Mouse (Mus musculus) layer of hippocampus, postnatal 36 days (tissue): ENCODE data around the gene Gm28308. TPM values are rescaled to one million over a fixed set of nuclear protein-coding genes. Genes with fewer than 3 reads are reported as not detected.

Experiments used
- DNase-seq, 2 experiments: peaks; one replicate each; pipeline ENCODE4 v3.0.0; 2022
- total RNA-seq, 2 experiments: library from RNA; stranded (reverse); gene quantifications; 2 replicates each; pipeline ENCODE4 v1.2.3; 2021

The Gm28308 gene
- not detected for total RNA-seq

DNA sequence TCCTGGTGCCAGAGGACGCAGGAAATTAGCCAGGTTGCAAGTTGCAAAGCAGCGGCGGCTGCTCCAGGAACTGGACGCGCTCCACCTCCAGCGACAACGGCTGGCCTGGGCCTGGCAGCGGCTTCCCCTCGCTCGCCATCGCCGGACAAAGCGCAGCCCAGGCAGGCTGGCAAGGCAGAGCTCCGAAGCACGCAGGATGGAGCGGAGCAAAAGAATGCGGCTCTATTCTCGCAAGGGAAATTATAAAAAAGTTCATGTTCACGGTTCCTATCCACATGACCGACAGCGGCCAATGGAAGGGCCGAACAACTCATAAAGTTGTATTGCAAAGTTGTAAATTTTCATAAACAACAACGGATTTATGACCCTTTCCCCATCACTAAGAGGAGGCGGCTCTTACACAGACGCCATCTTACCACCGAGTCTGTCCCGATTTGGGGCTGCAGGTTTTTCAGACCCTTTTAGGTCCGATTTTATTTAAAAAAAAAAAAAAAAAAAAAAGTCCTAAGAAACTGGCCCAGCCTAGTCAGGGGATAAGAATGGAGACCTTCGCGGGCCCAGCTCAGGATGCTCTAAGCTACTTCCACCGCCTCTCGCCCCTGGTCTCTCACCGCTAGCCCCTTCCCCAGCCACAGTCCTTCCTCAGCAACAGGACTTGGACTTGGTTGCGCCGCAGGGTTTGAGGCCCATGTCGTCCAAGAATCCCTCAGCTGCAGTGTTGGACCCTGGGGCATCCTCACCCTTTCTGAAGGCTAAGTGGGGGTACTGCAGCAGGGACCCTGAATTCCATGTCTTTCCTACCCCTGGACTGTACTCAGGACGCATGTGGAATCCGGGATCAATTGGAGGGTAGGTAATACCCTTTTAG, at the start of gene Gm28308, which contains the start of gene Hoxa3:
TSS of gene Gm28308 (minus strand) at position 221 of the 868 bp plus-strand sequence.
TSS of gene Hoxa3 (minus strand) at position 218 of the 868 bp plus-strand sequence.
- no peak for DNase-seq

DNA sequence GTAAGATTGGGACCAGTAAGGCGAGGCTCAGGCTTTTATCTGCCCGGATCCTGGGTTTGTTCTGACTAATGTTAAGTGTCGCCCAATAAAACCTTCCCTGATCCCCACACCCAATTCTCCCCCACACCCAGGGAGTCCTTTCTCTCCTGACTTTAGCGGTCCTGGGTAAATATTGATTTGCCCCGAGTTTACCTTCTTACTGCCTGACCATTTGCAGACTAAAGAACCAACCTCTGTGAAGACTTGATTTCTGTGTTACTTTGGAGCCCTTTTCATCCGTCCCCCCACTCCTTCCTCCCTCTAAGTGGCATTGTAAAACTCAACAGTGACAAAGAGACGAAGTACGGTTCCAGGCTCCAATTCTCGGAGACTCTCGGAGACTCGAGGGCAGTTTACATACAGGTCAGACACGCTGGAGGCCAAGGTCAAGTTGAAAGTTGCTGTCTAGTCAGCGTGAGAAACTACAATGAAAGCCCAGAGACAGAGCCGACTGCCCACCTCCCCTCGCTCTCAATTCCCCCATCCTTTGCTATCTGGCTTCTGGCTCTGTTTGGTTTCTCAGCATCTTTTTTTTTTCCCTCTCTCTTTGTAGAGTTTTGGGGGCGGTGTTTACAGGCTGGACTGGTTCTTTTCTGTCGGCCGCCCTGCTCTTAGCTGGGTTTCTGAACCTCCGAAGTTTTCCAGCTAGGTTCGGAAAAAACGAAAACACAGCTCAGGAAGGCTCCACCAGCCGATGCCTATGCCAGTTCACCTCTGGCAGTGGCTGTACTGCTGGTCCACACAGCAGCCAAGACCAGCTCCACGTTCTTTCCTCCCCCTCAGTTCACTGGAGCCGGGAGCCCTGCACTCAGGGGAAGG, 49.6 kb upstream of the Gm28308 start:
- DNase-seq, result no peak

DNA sequence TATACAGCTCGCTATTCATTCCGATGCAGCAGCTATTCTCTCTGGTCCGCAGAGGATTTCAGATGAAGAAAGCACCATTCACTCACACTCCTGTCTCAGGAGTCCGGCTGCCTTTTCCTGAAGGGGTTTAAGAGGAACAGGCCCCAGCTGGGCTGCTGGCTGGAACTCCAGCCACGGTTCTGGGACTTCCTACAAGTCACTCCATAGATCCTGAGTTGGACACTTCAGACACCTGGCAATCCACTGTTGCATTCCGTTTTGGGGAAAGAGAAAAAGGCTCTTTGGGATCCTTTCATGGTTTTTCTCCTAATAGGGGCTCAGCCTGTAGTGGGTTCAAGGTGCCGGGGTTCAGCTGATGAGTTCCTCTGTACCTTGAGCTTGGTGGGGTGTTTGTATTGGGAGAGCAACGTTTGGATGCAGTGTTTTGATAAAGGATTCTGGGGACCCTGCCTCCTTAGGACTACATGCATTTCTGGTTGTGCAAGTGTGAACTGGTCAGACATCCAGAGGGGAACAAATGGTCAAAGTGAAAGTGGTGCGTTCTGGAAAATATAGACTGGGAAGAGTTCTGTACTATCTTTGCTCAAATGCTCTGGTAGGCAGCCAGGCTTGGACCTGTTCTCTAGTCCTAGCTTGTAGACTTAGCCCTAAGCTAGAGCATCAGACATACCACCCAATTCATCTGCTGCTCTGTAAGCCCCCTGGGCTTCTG, 48.8 kb upstream of the Gm28308 start:
- no peak for DNase-seq

GRCm38 (mm10) chr6:52260654-52261575, 47.8 kb upstream of the Gm28308 start, which contains the start of gene Hoxa13:
TSS of gene Hoxa13 (minus strand) at chr6:52260880.
- no peak for DNase-seq

GRCm38 (mm10) chr6:52259811-52260261, 46.7 kb upstream of the Gm28308 start:
- no peak for DNase-seq

- DNase-seq, result no peak
These were observed 46.1 kb upstream of the Gm28308 start for GRCm38 (mm10) chr6:52259081-52259790.

DNA sequence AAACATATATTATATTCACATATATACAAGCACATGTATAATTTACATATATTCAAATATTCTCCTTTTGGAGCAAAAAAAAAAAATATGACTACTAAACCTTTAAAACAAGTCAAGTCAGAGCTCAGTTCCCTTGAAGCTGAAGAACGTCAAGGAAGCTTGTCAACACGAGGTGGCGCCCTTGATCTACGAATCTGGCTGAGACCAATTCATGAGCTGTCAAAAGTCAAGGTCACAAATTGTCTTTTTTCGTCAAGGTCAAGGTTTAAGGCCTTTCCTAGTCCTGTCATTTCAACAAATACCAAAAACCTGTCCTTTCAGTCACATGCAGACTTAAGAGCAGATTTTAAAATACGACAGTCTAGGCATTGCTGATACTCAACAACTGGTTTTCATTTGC, 43.8 kb upstream of the Gm28308 start:
- DNase-seq, result peak; percentile 58

DNA sequence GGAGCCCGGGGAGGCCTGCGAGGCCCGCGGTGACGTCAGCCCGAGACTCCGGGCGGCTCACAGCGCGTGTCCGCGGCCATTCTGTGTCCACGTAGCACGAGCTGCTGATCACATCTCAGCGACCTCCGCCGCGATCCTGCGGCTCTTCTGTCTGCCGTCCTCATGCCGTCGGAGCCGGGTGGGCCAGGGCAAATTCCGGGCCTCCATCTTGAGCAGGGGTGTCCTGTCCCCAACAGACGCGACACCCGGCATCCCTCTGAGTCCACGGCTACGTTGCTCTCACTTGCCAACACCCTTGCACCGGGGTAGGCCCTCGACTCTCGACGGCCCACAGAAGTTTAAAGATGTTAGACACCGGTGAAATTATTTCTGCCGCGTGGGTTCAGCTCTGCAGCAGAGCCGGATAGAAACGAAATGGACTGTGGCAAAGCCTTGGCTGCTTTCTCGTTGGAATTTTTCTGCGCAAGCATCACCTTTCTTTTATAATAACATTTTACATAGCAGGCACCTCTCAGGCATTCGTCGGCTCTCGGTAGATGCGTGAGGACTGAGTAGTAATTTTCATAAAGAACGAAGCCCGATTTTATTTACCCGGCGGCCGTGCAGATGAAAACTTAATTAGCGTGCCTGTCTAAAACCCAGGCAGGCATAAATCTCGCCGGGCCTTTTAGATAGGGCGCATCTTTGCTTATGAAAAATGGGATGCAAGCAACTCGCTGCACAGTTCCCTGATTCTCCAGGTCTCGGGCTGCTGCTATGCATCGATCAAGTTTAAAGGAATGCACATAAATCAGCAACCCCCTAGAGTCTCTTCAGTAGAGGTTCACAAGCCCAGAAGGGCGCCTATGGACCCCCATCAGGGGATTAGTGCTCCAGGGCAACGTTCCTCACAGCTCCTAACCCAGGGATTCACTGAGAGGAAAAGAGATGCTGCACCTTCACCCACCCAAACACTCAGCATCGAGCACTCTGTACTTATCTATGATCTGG, 40.7 kb upstream of the Gm28308 start:
- no peak for DNase-seq

DNA sequence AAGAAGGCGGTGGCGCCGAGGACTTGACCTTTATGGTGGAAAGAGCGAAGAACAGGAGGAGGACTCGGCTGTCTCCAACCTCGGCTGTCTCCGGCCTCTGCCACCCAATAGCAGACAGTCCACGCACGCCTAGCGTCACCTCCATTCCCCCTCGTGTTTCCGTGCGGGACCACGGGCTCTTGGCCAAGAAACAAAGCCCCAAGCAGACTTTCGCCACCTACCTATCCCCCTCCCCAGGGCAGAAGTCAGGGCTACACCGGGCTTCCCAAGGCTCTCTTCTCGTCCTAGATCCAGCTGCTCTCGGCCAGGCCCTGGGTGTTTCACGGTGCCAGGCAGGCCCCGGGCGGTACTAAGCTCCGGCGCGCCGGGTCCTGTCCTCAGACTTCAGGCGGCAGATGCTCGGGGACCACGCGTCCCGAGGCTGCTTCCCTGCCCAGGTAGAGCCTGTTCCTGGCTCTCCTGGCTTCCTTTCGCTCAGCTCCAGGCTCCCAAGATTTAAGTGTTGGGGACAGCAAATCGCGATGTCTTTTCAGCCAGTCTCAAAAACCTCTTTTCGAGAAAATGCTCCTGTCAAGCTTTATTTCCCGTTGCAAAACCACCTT, 39.7 kb upstream of the Gm28308 start:
- DNase-seq, result no peak

GRCm38 (mm10) chr6:52252016-52252774, 39.1 kb upstream of the Gm28308 start:
- DNase-seq, result no peak

DNA sequence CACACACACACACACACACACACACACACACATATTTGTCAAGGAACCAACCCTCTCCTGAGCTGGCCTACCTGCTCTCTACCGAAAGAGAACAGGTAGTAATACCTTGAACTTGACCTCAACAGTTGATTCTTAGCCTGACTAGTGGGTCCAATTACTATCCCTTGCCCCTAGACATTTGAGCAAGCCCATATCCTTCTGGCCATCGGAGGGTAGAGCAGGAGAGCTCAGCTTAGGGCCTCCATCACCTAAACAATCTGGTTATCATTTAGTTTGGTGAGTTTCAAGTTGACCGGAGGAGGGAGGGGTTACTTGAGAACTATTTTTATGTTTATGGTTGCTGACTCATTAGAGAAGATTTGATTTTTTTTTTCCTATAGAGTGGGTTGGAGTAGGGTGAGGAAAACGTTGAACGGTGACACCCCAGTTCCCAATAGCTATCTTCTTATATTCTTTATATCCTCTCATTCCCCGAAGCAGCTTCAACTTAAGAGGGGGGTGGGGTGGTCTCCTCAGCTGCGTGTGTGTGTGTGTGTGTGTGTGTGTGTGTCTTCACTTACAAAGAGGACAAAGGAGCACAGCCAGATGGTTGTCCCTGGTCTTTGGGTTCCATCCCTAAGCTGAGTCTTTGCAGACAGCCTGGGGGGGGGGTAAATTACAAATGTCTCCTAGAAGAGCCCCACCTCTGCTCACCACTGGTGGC, 38.2 kb upstream of the Gm28308 start:
- DNase-seq, result no peak

GRCm38 (mm10) chr6:52249826-52250225, 36.7 kb upstream of the Gm28308 start:
- no peak for DNase-seq

- no peak for DNase-seq
These were observed 36.2 kb upstream of the Gm28308 start for GRCm38 (mm10) chr6:52249415-52249738.

- DNase-seq, result no peak
These were observed 35.7 kb upstream of the Gm28308 start for GRCm38 (mm10) chr6:52248638-52249414.

DNA sequence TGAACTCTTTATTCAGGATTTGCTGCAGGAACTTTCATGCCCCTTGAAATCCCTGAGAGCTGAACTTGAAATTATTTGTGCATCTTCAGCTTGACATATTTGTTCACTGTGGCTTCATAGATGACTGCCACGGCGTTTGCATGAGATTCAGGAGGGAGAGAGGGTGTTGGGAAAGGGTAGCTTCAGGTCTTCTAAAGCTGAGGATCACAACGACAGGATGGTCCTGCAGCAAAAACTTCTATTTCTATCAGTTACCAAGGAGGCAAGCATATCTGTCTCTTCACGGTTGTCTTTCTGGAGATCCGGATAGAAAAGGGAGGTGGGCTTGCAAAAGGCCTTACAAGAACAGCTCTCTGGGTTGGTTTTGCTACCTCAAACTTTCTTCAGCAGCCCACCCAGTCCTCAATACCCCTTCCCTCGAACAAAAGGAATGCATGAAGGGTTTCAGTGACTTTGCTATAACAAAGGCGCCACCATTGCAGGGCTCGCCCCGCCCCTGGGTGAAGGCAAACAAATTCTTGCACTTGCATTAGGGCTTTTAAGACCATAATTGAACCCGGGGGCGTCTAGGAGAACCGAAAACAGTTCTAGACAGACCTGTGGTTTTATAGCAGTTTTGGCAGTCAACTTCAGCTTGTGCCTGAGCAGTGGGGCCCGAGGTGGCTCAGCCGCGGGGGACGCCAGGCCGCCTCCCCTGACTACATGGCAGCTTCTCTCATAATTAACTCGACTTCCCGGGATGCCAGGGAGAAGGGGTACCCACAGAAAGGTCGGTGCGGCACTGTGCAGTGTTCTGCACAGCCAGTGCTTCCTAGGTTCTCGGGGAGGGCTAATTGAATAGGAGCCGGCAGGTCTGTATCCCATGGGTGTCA, 34.9 kb upstream of the Gm28308 start:
- DNase-seq, result no peak

GRCm38 (mm10) chr6:52246916-52247315, 33.8 kb upstream of the Gm28308 start:
- no peak for DNase-seq
